Mouse (Mus musculus): ENCODE data around the gene BC049715. TPM values are rescaled to one million over a fixed set of nuclear protein-coding genes. Genes with fewer than 3 reads are reported as not detected.

BC049715 gene
- total and polyA plus RNA-seq, 3 experiments, result 0.27 to 1.2 TPM; not detected in 1

DNA sequence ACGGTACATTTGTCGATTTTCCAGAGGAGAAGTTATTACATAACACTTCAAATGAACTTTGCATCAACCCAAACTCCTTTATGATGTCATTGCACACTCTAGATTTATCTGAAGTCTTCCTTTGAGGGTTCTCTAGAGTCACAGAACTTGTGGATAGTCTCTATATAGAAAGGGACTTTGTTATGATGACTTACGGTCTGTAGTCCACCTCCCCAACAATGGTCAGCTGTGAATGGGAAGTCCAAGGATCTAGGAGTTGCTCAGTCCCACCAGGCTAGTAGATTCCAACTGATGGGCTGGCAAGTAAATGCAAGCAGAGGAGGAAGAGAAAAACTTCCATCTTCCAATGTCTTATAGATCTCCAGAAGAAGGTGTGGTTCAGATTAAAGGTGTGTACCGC, 1.3 kb downstream of the BC049715 start:
- Histone ChIP-seq H3K27me3 (ENCODE audit: control insufficient read depth in 1 of 2, insufficient read depth in 2 of 2, low read length in 2 of 2) (peaks cover 0 to 3% of the 10 kb centered on the region in 2 experiments; a peak in 1 of 4 replicates), H3K4me3 (ENCODE audit: control insufficient read depth in 1 of 2, insufficient read depth in 1 of 2, low read depth in 2 of 2, low read length in 2 of 2) (peak overlapping the region; percentile 79), H3K9ac (ENCODE audit: control insufficient read depth, low read depth, low read length, poor library complexity, severe bottlenecking) (peak overlapping the region; percentile 98), H3K4me1 (ENCODE audit: control insufficient read depth in 1 of 2, insufficient read depth in 2 of 2, low read length in 2 of 2) (peaks cover 3% of the 10 kb centered on the region in 2 experiments; a peak in 3 of 4 replicates), H3K27ac (ENCODE audit: control insufficient read depth, low read depth, low read length) (peak overlapping the region; percentile 99), H3K36me3 (ENCODE audit: control insufficient read depth in 1 of 2, insufficient read depth in 2 of 2, low read length in 2 of 2) (peaks cover 11% of the 10 kb centered on the region in 2 experiments), H3K79me2 (ENCODE audit: control insufficient read depth, insufficient read depth, low read length, poor library complexity) (peaks cover 22% of the 10 kb centered on the region), H3K9me3 (replicated peaks; ENCODE audit: insufficient read depth, low read length) (no peaks in the 10 kb centered on the region)
- TF ChIP-seq HCFC1 (IDR thresholded peaks at IDR 0.05; ENCODE audit: low read depth, low read length), result no peak
- TF ChIP-seq MXI1 (IDR thresholded peaks at IDR 0.05; ENCODE audit: low read depth, low read length), result 0 out of 2 replicates have a peak, but pooled peaks have one; percentile 11
- peak; percentile 55 for DNase-seq (ENCODE audit: low read depth, low spot score)

DNA sequence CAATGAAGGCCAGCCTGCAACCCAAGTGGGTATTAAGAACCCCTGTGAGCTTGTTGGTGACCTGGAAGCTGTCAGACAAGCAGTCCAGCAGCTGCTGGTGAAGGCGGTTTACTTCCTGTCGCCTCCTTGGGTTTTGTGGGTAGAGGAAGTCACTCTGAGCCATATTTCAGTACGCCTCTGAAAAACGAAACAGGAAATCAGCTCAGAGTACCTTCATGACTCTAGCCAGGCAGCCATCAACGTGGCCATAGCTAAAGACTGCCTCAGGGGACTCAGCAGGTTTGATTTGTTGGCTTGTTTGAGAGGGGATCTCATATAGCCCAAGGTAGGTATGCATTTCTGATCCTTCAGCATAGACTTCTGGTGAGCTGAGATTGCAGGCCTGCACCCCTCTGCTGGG, 4.3 kb downstream of the BC049715 start:
- no peaks in the 10 kb centered on the region for H3K9me3 ChIP-seq (replicated peaks; ENCODE audit: insufficient read depth, low read length)
- TF ChIP-seq HCFC1 (IDR thresholded peaks at IDR 0.05; ENCODE audit: low read depth, low read length) (peak; percentile 48; the same call in 1 of the 2 replicates), NRF1 (IDR thresholded peaks at IDR 0.05; ENCODE audit: insufficient read depth, low read depth, low read length, poor library complexity, severe bottlenecking) (no peak)
- H3K27me3 ChIP-seq (ENCODE audit: control insufficient read depth in 1 of 2, insufficient read depth in 2 of 2, low read length in 2 of 2), result peaks cover 1 to 3% of the 10 kb centered on the region in 2 experiments; a peak in 2 of 4 replicates
- peaks cover 0 to 3% of the 10 kb centered on the region in 2 experiments; a peak in 1 of 4 replicates for H3K36me3 ChIP-seq (ENCODE audit: control insufficient read depth in 1 of 2, insufficient read depth in 2 of 2, low read length in 2 of 2)
- no peak overlapping the region for H3K9ac ChIP-seq (ENCODE audit: control insufficient read depth, low read depth, low read length, poor library complexity, severe bottlenecking)
- peaks cover 3% of the 10 kb centered on the region in 2 experiments; a peak in 3 of 4 replicates for H3K4me1 ChIP-seq (ENCODE audit: control insufficient read depth in 1 of 2, insufficient read depth in 2 of 2, low read length in 2 of 2)
- H3K79me2 ChIP-seq (ENCODE audit: control insufficient read depth, insufficient read depth, low read length, poor library complexity), result peaks cover 12% of the 10 kb centered on the region
- no peak overlapping the region for H3K27ac ChIP-seq (ENCODE audit: control insufficient read depth, low read depth, low read length)
- DNase-seq (ENCODE audit: low read depth, low spot score), result peak; percentile 39
- no peak overlapping the region for H3K4me3 ChIP-seq (ENCODE audit: control insufficient read depth in 1 of 2, insufficient read depth in 1 of 2, low read depth in 2 of 2, low read length in 2 of 2)

DNA sequence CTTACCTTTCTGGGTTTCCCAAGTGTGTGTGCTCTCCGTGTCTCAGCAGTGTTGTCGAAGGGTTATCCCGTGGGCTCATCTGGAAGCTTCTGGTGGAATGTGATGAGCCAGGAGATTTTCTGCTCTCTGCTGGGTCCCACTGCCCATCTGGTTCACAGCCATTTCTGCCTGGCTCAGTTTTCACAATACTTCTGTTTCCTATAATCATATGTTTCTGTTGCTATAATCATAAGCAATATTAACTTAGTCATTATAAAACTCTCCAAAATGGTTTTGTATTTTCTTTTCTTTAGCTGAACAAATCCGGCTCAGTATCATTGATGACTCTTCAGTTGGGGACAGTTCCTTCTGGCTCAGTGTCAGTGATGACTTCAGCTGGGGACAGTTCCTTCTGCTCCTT, 7.9 kb downstream of the BC049715 start, which contains the start of gene Smco3:
Gene Smco3 (minus strand): TSS at position 101 of the 400 bp plus-strand sequence.
- no peaks in the 10 kb centered on the region for H3K79me2 ChIP-seq (ENCODE audit: control insufficient read depth, insufficient read depth, low read length, poor library complexity)
- H3K9ac ChIP-seq (ENCODE audit: control insufficient read depth, low read depth, low read length, poor library complexity, severe bottlenecking), result no peak within 1 kb of the TSS
- H3K27me3 ChIP-seq (ENCODE audit: control insufficient read depth in 1 of 2, insufficient read depth in 2 of 2, low read length in 2 of 2), result peaks cover 1 to 3% of the 10 kb centered on the region in 2 experiments; a peak in 2 of 4 replicates
- H3K36me3 ChIP-seq (ENCODE audit: control insufficient read depth in 1 of 2, insufficient read depth in 2 of 2, low read length in 2 of 2), result no peaks in the 10 kb centered on the region
- no peak within 1 kb of the TSS for H3K27ac ChIP-seq (ENCODE audit: control insufficient read depth, low read depth, low read length)
- TF ChIP-seq CHD1 (IDR thresholded peaks at IDR 0.05; ENCODE audit: low read depth, low read length) (no peak), KAT2A (conservative IDR thresholded peaks at IDR 0.05; ENCODE audit: low read depth, low read length) (no peak), ELF1 (IDR thresholded peaks at IDR 0.05; ENCODE audit: low read depth, low read length) (no peak), SIN3A (IDR thresholded peaks at IDR 0.05; ENCODE audit: low read length) (no peak), ZKSCAN1 (IDR thresholded peaks at IDR 0.05; ENCODE audit: low read depth, low read length) (no peak), ETS1 (IDR thresholded peaks at IDR 0.05; ENCODE audit: low read depth, low read length) (no peak), MXI1 (IDR thresholded peaks at IDR 0.05; ENCODE audit: low read depth, low read length) (no peak)
- no peak within 1 kb of the TSS for H3K4me3 ChIP-seq (ENCODE audit: control insufficient read depth in 1 of 2, insufficient read depth in 1 of 2, low read depth in 2 of 2, low read length in 2 of 2)
- no peak for DNase-seq (ENCODE audit: low read depth, low spot score)
- no peaks in the 10 kb centered on the region for H3K9me3 ChIP-seq (replicated peaks; ENCODE audit: insufficient read depth, low read length)
- H3K4me1 ChIP-seq (ENCODE audit: control insufficient read depth in 1 of 2, insufficient read depth in 2 of 2, low read length in 2 of 2), result no peaks in the 10 kb centered on the region
